Mouse (Mus musculus) central nervous system, embryonic 11.5 days (tissue): ENCODE results near the gene Troap. TPM values are rescaled to one million over a fixed set of nuclear protein-coding genes. Genes with fewer than 3 reads are reported as not detected.

Source experiments
- polyA plus RNA-seq: library from polyadenylated mRNA; depleted of rRNA; stranded (reverse); fragments of >200 nt; gene quantifications from 2 replicates; pipeline ENCODE4 v1.2.3, GENCODE M21; 2012; rRNA removed

Gene Troap
- 40.3 and 43.9 TPM in 2 replicates for polyA plus RNA-seq

DNA sequence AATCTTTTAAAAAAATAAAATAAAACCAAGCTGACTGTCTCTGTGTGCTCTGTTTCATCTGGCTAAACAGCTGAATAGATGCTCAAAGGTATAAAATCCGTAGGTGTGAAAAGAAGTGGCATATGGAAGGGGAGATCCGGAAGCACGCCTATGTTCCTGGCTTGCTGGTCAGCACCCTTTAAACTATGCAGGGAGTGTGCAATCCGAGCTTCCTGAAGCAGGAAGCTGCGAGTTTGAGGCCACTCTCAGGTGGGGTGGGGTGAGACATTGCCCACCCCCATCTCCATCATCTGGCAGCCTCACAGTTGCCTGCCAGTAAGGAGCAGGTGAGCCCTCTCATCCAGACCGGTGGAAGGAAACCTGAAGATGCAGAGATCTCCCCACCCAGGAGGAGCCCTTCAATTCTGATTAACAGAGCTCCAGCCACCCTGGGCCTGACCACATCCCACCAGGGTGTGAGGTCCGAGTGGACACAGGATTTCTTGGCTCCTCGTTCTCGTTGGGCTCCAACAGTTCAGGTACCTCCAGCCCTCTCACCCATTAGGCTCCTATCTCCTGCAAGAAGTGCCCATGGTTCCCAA, at the start of gene Troap:
TSS of gene Troap (plus strand) at position 557 of the 581 bp plus-strand sequence.

DNA sequence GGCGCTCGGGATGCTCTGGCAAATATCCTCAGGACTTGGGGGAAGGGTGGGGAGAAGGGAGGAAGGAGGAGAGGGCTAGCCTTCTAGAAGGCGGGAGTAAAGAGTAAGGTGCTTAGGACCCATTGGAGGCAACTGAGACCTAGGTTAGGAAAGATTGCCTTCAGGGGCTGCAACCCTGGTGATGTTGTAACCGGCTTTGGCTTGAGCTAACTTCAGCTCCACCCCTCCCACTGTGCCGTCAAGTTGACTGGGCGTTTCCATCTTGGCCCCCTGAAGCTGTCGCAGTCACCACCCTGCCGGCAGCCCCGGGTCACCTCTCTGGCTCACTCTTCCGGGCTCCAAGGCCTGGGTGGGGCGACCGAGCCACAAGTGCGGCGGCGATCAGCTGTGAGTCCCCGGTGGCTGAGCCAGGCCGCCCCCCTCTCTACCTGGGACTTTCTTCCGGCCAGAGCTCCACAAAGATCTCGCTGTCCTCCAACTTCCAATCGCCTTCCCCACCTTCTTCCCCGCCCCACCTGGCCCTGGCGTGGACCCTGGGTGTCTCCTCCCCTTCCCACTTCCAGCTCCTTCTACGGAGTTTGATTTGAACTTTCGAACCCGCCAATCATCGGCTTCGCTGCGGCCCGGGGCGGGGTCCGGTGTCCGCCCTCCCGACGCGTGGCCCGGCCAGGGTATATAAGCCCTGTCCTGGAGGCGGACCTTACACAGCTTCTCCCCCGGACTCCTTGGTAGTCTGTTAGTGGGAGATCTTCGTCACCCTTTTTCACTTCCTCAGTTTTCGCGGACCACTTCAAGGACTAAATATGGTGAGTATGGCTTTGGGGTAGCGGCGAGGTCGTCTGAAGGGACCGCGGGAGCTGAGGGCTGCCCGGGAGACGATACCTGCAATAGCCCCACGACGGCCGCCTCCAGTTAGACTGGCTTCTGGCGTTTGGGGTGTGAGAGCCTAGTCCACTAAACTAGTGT, 44.5 kb upstream of the Troap start, which contains the start of gene Tuba1c:
TSS of gene Tuba1c (plus strand) at position 273 of the 966 bp plus-strand sequence.

DNA sequence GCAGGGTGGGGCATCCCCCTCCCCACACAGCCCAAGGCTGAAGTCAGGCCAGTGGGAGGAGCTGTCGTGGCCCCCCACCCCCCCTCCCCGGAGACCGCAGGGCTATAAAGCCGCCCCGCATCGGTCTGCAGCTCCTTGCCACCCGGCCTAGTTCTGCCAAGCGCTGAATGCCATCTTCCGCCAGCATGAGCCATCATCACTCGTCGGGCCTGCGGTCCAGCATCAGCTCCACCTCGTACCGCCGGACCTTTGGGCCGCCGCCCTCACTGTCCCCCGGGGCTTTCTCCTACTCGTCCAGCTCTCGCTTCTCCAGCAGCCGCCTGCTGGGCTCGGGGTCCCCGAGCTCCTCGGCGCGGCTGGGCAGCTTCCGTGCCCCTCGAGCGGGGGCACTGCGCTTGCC, 19.3 kb upstream of the Troap start, which contains the start of gene Prph:
TSS of gene Prph (plus strand) at position 135 of the 400 bp plus-strand sequence.

DNA sequence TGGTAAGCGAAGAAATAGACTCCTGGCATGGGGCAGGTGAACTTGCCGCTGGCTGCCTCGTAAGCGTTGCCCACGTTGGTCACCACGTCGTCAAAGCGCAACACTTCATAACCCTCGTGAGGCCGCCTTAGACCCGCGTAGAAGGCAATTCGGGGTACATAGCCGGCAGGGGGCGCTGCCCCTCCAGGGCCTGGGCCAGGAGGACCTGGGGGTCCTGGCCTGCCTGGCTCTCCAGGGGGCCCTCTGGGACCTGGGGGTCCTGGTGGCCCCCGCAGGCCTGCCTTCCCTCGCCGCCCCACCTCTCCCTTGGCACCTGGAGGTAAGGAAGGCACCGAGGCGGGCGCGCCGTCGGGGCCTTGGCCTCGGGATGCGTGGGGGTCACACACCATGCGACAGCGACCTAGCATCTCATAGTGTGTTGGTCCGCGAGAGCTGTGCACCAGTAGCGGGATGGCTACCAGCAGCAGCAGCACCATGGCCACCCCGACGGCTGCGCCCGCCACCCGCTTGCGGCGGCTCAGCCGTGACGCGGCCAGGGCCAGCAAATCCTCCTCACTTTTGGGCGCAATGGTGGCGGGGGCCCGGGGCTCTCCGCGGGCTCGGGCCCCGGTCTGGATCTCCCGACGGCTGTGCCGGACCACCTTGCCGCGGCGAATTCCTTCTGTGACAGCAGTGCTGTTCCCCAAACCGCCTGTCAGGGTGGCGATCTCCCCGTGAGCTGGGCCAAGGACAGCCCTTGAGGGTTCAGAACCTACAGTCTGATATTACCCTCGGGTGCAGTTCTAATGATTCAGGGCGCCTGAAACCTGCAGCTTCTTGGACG, 13.1 kb downstream of the Troap start, which contains the start of gene C1ql4:
TSS of gene C1ql4 (minus strand) at position 565 of the 823 bp plus-strand sequence.

DNA sequence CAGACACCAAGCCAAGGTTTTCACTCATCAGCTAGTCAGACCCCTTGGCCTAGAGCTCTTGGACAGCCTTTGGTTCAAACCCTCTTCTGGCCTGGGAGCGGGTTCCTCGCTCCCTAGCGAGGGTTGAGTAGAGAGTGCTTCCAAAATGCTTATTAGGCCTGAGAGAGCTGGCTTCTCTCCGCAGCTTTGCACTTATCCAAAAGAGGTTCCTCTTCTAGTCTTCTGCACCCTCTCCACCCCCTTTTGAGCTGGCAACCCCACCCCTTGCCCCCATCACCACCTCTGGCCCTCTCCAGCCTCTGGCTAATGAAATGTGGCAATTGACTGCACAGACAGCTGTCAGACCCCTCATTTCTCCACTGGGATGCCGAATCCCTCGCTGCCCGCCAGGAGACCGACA, 18.5 kb downstream of the Troap start, which contains the start of gene Dnajc22:
TSS of gene Dnajc22 (plus strand) at position 301 of the 400 bp plus-strand sequence.

DNA sequence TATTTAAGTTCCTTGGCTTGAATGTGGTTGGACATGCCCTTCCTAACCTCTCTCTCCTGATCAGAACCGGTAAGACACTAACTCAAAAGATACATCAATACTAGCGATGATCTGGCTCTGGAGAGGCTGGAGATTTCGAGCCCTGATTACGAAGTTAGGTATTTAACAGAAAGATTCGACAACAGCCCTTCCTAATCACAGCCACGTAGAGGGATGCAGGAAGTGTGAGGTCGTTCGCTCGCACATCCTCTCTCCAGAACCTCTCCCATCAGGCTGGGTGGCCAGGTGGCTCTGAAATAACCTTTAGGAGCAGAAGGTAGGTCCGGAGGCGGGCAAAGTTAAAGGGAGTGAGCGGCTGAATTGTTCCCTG, 51.3 kb downstream of the Troap start, which contains the start of gene Spats2:
TSS of gene Spats2 (plus strand) at position 206 of the 370 bp plus-strand sequence.

Other genes with a start within 250 kb of the Troap start
- 75.6 and 78.9 TPM in 2 replicates for gene Prkag1, start 243.1 kb upstream of the Troap start, polyA plus RNA-seq
- 37.9 and 38.9 TPM in 2 replicates for gene Kmt2d, start 203.4 kb upstream of the Troap start, polyA plus RNA-seq
- gene Rhebl1, start 180.0 kb upstream of the Troap start, polyA plus RNA-seq = 11.3 and 19.2 TPM in 2 replicates
- gene Dhh, start 176.0 kb upstream of the Troap start, polyA plus RNA-seq = 0.56 and 0.96 TPM in 2 replicates
- gene Lmbr1l, start 156.3 kb upstream of the Troap start, polyA plus RNA-seq = 57.1 and 72.0 TPM in 2 replicates
- gene Tuba1b, start 140.0 kb upstream of the Troap start, polyA plus RNA-seq = 2,005 and 2,656 TPM in 2 replicates
- gene Gm49450, start 121.0 kb upstream of the Troap start, polyA plus RNA-seq = 70.5 TPM in 1 of 2 replicates, not detected in the other
- 3,950 and 4,162 TPM in 2 replicates for gene Tuba1a, start 120.9 kb upstream of the Troap start, polyA plus RNA-seq
- gene Tuba1c, start 44.7 kb upstream of the Troap start, polyA plus RNA-seq = 112 and 136 TPM in 2 replicates
- 20.1 and 28.7 TPM in 2 replicates for gene Prph, start 19.4 kb upstream of the Troap start, polyA plus RNA-seq
- gene C1ql4, start 13.2 kb downstream of the Troap start, polyA plus RNA-seq = 8.0 and 12.4 TPM in 2 replicates
- 2.5 and 3.1 TPM in 2 replicates for gene Dnajc22, start 18.6 kb downstream of the Troap start, polyA plus RNA-seq
- 58.7 and 72.5 TPM in 2 replicates for gene Spats2, start 51.3 kb downstream of the Troap start, polyA plus RNA-seq
- gene Kcnh3, start 150.3 kb downstream of the Troap start, polyA plus RNA-seq = 0.17 and 0.42 TPM in 2 replicates
- gene Mcrs1, start 177.4 kb downstream of the Troap start, polyA plus RNA-seq = 99.3 and 108 TPM in 2 replicates
- gene Prpf40b, start 220.5 kb downstream of the Troap start, polyA plus RNA-seq = 131 and 172 TPM in 2 replicates
- 0.25 and 0.29 TPM in 2 replicates for gene Fam186b, start 221.3 kb downstream of the Troap start, polyA plus RNA-seq